Mouse (Mus musculus) CD4-positive naive resting alpha-beta T cell, adult 76 days (primary cell): ENCODE data around the gene Vgll2. TPM values are rescaled to one million over a fixed set of nuclear protein-coding genes. Genes with fewer than 3 reads are reported as not detected.

ENCODE experiments used
- total RNA-seq: library from RNA; stranded (reverse); gene quantifications from one replicate; pipeline ENCODE4 v1.2.4, GENCODE M21; 2023

Vgll2 gene
- not detected for total RNA-seq

GRCm38 (mm10) chr10:52022413-52023212, at the start of gene Vgll2:
TSS of gene Vgll2 (plus strand) at chr10:52022502.

Other genes with a start within 250 kb of the Vgll2 start
- not detected for gene Ros1, start 172.7 kb downstream of the Vgll2 start, total RNA-seq
- gene Dcbld1, start 211.1 kb downstream of the Vgll2 start, total RNA-seq = 0.26 TPM